Mouse (Mus musculus) MEL (cell line): Measurements from ENCODE around the gene Tnfrsf23. TPM values are rescaled to one million over a fixed set of nuclear protein-coding genes. Genes with fewer than 3 reads are reported as not detected.

ENCODE experiments used
- DNase-seq: peaks from one replicate; pipeline ENCODE4 v3.0.0; 2011; ENCODE audit warnings: low read depth, low spot score
- H3K27ac ChIP-seq: 2 replicates; pipeline ENCODE4 v1.5.1; 2012; ENCODE audit warnings: low read depth, mild to moderate bottlenecking, control low read depth, low read length, moderate library complexity; ENCODE audit not compliant: control insufficient read depth
- H3K27me3 ChIP-seq, 2 experiments: fragments of 150-350 bp in 1 of 2; sonication (generic) in 1 of 2; 2 replicates each; pipeline ENCODE4 v1.6.1; 2012; ENCODE audit warnings: low read length in 2 of 2, mild to moderate bottlenecking in 2 of 2, improper control_type of control experiment in 1 of 2, moderate library complexity in 1 of 2; ENCODE audit not compliant: insufficient read depth in 2 of 2, control insufficient read depth in 1 of 2
- H3K36me3 ChIP-seq, 2 experiments: 2 replicates each; pipeline ENCODE4 v1.6.1; 2012 to 2014; ENCODE audit warnings: low read length in 2 of 2, improper control_type of control experiment in 1 of 2, inconsistent platforms in 1 of 2, mild to moderate bottlenecking in 1 of 2; ENCODE audit not compliant: insufficient read depth in 2 of 2, control insufficient read depth in 1 of 2
- H3K4me1 ChIP-seq, 2 experiments: fragments of 150-350 bp in 1 of 2; sonication (generic) in 1 of 2; 2 replicates each; pipeline ENCODE4 v1.6.1; 2012; ENCODE audit warnings: low read length in 2 of 2, improper control_type of control experiment in 1 of 2, mild to moderate bottlenecking in 1 of 2; ENCODE audit not compliant: insufficient read depth in 2 of 2, control insufficient read depth in 1 of 2
- H3K4me3 ChIP-seq, 2 experiments: fragments of 150-350 bp in 1 of 2; sonication (generic) in 1 of 2; 2 replicates each; pipeline ENCODE4 v1.5.1; 2012; ENCODE audit warnings: low read depth in 2 of 2, low read length in 2 of 2, mild to moderate bottlenecking in 2 of 2, moderate library complexity in 2 of 2, control low read depth in 1 of 2, improper control_type of control experiment in 1 of 2; ENCODE audit not compliant: control insufficient read depth in 1 of 2, insufficient read depth in 1 of 2
- H3K79me2 ChIP-seq: 2 replicates; pipeline ENCODE4 v1.6.1; 2012; ENCODE audit warnings: mild to moderate bottlenecking, low read length, moderate library complexity; ENCODE audit not compliant: control insufficient read depth, poor library complexity, insufficient read depth
- H3K9ac ChIP-seq: 2 replicates; pipeline ENCODE4 v1.6.1; 2012; ENCODE audit warnings: low read depth, mild to moderate bottlenecking, control low read depth, low read length, moderate library complexity; ENCODE audit not compliant: control insufficient read depth, poor library complexity, severe bottlenecking
- H3K9me3 ChIP-seq: fragments of 150-350 bp; sonication (generic); replicated peaks from 2 replicates; pipeline ENCODE4 v1.6.1; 2012; ENCODE audit warnings: mild to moderate bottlenecking, low read length, improper control_type of control experiment, moderate library complexity; ENCODE audit not compliant: insufficient read depth
- BHLHE40 ChIP-seq: IDR thresholded peaks from 2 replicates; pipeline ENCODE4 v1.6.1; 2012; ENCODE audit warnings: low read depth, mild to moderate bottlenecking, inconsistent platforms, low read length, improper control_type of control experiment, borderline replicate concordance
- CHD1 ChIP-seq: IDR thresholded peaks from 2 replicates; pipeline ENCODE4 v1.6.1; 2012; ENCODE audit warnings: low read depth, mild to moderate bottlenecking, inconsistent platforms, low read length, improper control_type of control experiment
- CHD2 ChIP-seq: IDR thresholded peaks from 2 replicates; pipeline ENCODE4 v1.6.1; 2011; ENCODE audit warnings: low read length, improper control_type of control experiment
- CTCF ChIP-seq, 3 experiments: IDR thresholded peaks in 2 of 3; conservative IDR thresholded peaks in 1 of 3; 2 replicates each; pipeline ENCODE4 v1.5.1; 2011 to 2012; ENCODE audit warnings: low read length in 3 of 3, low read depth in 2 of 3, mild to moderate bottlenecking in 2 of 3, improper control_type of control experiment in 1 of 3, inconsistent platforms in 1 of 3, mixed read lengths in 1 of 3, moderate library complexity in 1 of 3; ENCODE audit not compliant: control insufficient read depth in 1 of 3, insufficient read depth in 1 of 3, poor library complexity in 1 of 3, severe bottlenecking in 1 of 3
- E2F4 ChIP-seq: IDR thresholded peaks from 2 replicates; pipeline ENCODE4 v1.6.1; 2011; ENCODE audit warnings: low read depth, low read length, improper control_type of control experiment, borderline replicate concordance
- EP300 ChIP-seq, 2 experiments: IDR thresholded peaks; 2 replicates each; pipeline ENCODE4 v1.6.1; 2011; ENCODE audit warnings: improper control_type of control experiment in 2 of 2, low read length in 2 of 2, low read depth in 1 of 2, mild to moderate bottlenecking in 1 of 2
- ETS1 ChIP-seq: IDR thresholded peaks from 2 replicates; pipeline ENCODE4 v1.6.1; 2012; ENCODE audit warnings: low read depth, mild to moderate bottlenecking, inconsistent platforms, low read length, improper control_type of control experiment, moderate library complexity
- GABPA ChIP-seq: IDR thresholded peaks from 2 replicates; pipeline ENCODE4 v1.6.1; 2012; ENCODE audit warnings: low read depth, mild to moderate bottlenecking, inconsistent platforms, low read length, improper control_type of control experiment, moderate library complexity
- GATA1 ChIP-seq: IDR thresholded peaks from 2 replicates; pipeline ENCODE4 v1.6.1; 2011; ENCODE audit warnings: low read depth, low read length, improper control_type of control experiment
- HCFC1 ChIP-seq: IDR thresholded peaks from 2 replicates; pipeline ENCODE4 v1.6.1; 2012; ENCODE audit warnings: low read depth, mild to moderate bottlenecking, inconsistent platforms, low read length, improper control_type of control experiment, moderate library complexity
- JUND ChIP-seq: IDR thresholded peaks from 2 replicates; pipeline ENCODE4 v1.6.1; 2011; ENCODE audit warnings: low read depth, mild to moderate bottlenecking, improper control_type of control experiment, low read length
- KAT2A ChIP-seq: conservative IDR thresholded peaks from 2 replicates; pipeline ENCODE4 v1.6.1; 2012; ENCODE audit warnings: low read depth, low read length, improper control_type of control experiment, inconsistent platforms
- MAX ChIP-seq: IDR thresholded peaks from 2 replicates; pipeline ENCODE4 v1.6.1; 2011; ENCODE audit warnings: low read length, improper control_type of control experiment
- MAZ ChIP-seq: IDR thresholded peaks from 2 replicates; pipeline ENCODE4 v1.6.1; 2012; ENCODE audit warnings: low read depth, mild to moderate bottlenecking, inconsistent platforms, low read length, improper control_type of control experiment
- MYB ChIP-seq: IDR thresholded peaks from 2 replicates; pipeline ENCODE4 v1.6.1; 2011; ENCODE audit warnings: mild to moderate bottlenecking, low read depth, low read length, improper control_type of control experiment
- POLR2A ChIP-seq, 2 experiments: IDR thresholded peaks; 2 replicates each; pipeline ENCODE4 v1.6.1; 2011 to 2012; ENCODE audit warnings: low read length in 2 of 2, mild to moderate bottlenecking in 2 of 2, control low read depth in 1 of 2, improper control_type of control experiment in 1 of 2, low read depth in 1 of 2, moderate library complexity in 1 of 2; ENCODE audit not compliant: control insufficient read depth in 1 of 2, insufficient read depth in 1 of 2, poor library complexity in 1 of 2
- RAD21 ChIP-seq: IDR thresholded peaks from 2 replicates; pipeline ENCODE4 v1.6.1; 2011; ENCODE audit warnings: mild to moderate bottlenecking, low read depth, low read length, improper control_type of control experiment
- RCOR1 ChIP-seq: IDR thresholded peaks from 2 replicates; pipeline ENCODE4 v1.6.1; 2012; ENCODE audit warnings: low read depth, mild to moderate bottlenecking, inconsistent platforms, low read length, improper control_type of control experiment
- SMC3 ChIP-seq: IDR thresholded peaks from 2 replicates; pipeline ENCODE4 v1.6.1; 2011; ENCODE audit warnings: low read depth, low read length, improper control_type of control experiment
- TAL1 ChIP-seq: IDR thresholded peaks from 2 replicates; pipeline ENCODE4 v1.6.1; 2012; ENCODE audit warnings: mild to moderate bottlenecking, inconsistent platforms, low read length, moderate library complexity, mixed read lengths
- TBP ChIP-seq: IDR thresholded peaks from 2 replicates; pipeline ENCODE4 v1.8.0; 2011; ENCODE audit warnings: low read depth, low read length, improper control_type of control experiment
- UBTF ChIP-seq: IDR thresholded peaks from 2 replicates; pipeline ENCODE4 v1.6.1; 2012; ENCODE audit warnings: low read depth, mild to moderate bottlenecking, inconsistent platforms, low read length, improper control_type of control experiment, moderate library complexity, borderline replicate concordance; ENCODE audit not compliant: insufficient read depth
- USF1 ChIP-seq: IDR thresholded peaks from 2 replicates; pipeline ENCODE4 v1.6.1; 2014; ENCODE audit warnings: low read depth, mild to moderate bottlenecking, inconsistent platforms, low read length, improper control_type of control experiment, moderate library complexity
- USF2 ChIP-seq, 2 experiments: IDR thresholded peaks; 2 replicates each; pipeline ENCODE4 v1.6.1; 2011 to 2012; ENCODE audit warnings: improper control_type of control experiment in 2 of 2, low read length in 2 of 2, borderline replicate concordance in 1 of 2, inconsistent platforms in 1 of 2, low read depth in 1 of 2, mild to moderate bottlenecking in 1 of 2; ENCODE audit not compliant: insufficient read depth in 1 of 2
- ZMIZ1 ChIP-seq: IDR thresholded peaks from 2 replicates; pipeline ENCODE4 v1.6.1; 2012; ENCODE audit warnings: low read depth, mild to moderate bottlenecking, inconsistent platforms, low read length, improper control_type of control experiment, moderate library complexity
- ZNF384 ChIP-seq: IDR thresholded peaks from 2 replicates; pipeline ENCODE4 v1.6.1; 2012; ENCODE audit warnings: low read depth, mild to moderate bottlenecking, inconsistent platforms, low read length, improper control_type of control experiment
- polyA plus RNA-seq, 2 experiments: library from polyadenylated mRNA; stranded (reverse) in 1 of 2; unstranded in 1 of 2; fragments of >175 nt in 1 of 2; fragments of >200 nt in 1 of 2; gene quantifications; 2 replicates each; pipeline versions ENCODE4 v1.2.1 to v1.2.4; 2012; ENCODE audit warnings: low replicate concordance in 2 of 2, low read depth in 1 of 2; ENCODE audit not compliant: insufficient read length in 2 of 2, insufficient read depth in 1 of 2, missing spikeins in 1 of 2
- total RNA-seq: library from RNA; depleted of rRNA; stranded (reverse); fragments of 300-350 nt; gene quantifications from 2 replicates; pipeline ENCODE4 v1.2.3, GENCODE M21; 2012

Tnfrsf23 gene
- total and polyA plus RNA-seq, 3 experiments, result not detected

DNA sequence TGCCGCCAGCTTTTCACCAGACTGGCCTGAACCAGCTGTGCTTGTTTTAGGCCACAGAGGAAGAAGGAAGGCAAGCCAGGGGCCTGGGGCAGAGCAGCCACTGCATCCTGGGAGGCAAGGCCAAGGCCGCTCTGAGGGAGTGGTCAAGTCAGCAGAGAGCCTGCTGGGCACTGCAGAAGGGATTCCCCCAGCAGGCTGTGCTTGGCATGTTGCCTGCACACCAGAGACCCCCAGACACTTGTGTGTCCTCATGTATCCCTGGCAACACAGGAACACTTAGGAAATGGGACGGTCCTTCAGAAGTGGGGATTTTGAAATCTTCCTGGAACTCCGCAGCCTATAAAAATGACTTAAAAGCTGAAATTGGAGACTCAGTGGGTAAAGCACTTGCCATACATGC, 26.4 kb upstream of the Tnfrsf23 start:
- peaks cover 0 to 2% of the 10 kb centered on the region in 2 experiments; a peak in 1 of 4 replicates for H3K27me3 ChIP-seq
- DNase-seq, result no peak

DNA sequence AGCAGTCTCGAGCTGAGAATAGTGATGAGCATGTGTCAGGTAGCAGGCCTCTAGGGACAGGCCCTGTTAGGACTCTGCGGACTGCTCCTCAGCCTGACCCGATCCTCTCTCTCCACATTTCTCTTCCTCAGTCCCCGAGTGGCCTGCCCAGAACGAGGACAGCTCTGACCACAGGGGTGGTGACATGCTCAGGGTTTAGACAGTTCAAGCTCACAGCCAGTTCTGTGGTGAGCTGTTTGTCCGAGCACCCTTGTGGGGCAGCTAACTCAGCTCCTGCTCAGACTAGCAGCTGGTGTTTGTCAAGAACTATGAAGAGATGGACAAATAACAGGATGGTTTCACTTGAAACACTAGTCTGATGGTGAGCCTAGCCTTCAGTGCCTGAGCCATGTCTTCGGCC, 25.7 kb upstream of the Tnfrsf23 start:
- Histone ChIP-seq H3K9ac (no peak overlapping the region), H3K36me3 (no peaks in the 10 kb centered on the region)
- TF ChIP-seq KAT2A (no peak), RCOR1 (no peak), MAX (no peak), UBTF (no peak), USF1 (no peak), ZMIZ1 (no peak), E2F4 (no peak), JUND (no peak), HCFC1 (no peak), TAL1 (no peak), CHD1 (no peak), EP300 (IDR thresholded peaks at IDR 0.05; ENCODE audit: low read depth in 1 of 2, low read length in 2 of 2) (no peak), MYB (no peak), CTCF (IDR thresholded peaks at IDR 0.05 in 2 of 3, conservative IDR thresholded peaks at IDR 0.05 in 1 of 3; ENCODE audit: control insufficient read depth in 1 of 3, insufficient read depth in 1 of 3, low read depth in 2 of 3, low read length in 3 of 3, poor library complexity in 1 of 3, severe bottlenecking in 1 of 3) (no peak), CHD2 (no peak), USF2 (IDR thresholded peaks at IDR 0.05; ENCODE audit: borderline replicate concordance in 1 of 2, insufficient read depth in 1 of 2, low read depth in 1 of 2, low read length in 2 of 2) (no peak)

More for the DNA sequence above, 26.4 kb upstream of the Tnfrsf23 start:
- H3K27ac ChIP-seq, result no peak overlapping the region
- H3K9me3 ChIP-seq, result no peaks in the 10 kb centered on the region
- H3K36me3 ChIP-seq, result no peaks in the 10 kb centered on the region
- no peaks in the 10 kb centered on the region for H3K79me2 ChIP-seq
- no peak overlapping the region for H3K4me3 ChIP-seq
- TF ChIP-seq SMC3 (no peak), UBTF (no peak), CHD2 (no peak), GABPA (no peak), RAD21 (no peak), MAZ (no peak), POLR2A (IDR thresholded peaks at IDR 0.05; ENCODE audit: control insufficient read depth in 1 of 2, insufficient read depth in 1 of 2, low read depth in 1 of 2, low read length in 2 of 2, poor library complexity in 1 of 2) (no peak), BHLHE40 (no peak), TAL1 (no peak), GATA1 (no peak), RCOR1 (no peak), ETS1 (no peak), TBP (no peak), E2F4 (no peak), CTCF (IDR thresholded peaks at IDR 0.05 in 2 of 3, conservative IDR thresholded peaks at IDR 0.05 in 1 of 3; ENCODE audit: control insufficient read depth in 1 of 3, insufficient read depth in 1 of 3, low read depth in 2 of 3, low read length in 3 of 3, poor library complexity in 1 of 3, severe bottlenecking in 1 of 3) (no peak), HCFC1 (no peak), ZNF384 (no peak), ZMIZ1 (no peak), KAT2A (no peak), JUND (no peak)
- H3K9ac ChIP-seq, result no peak overlapping the region
- H3K4me1 ChIP-seq, result no peaks in the 10 kb centered on the region

More for the DNA sequence above, 25.7 kb upstream of the Tnfrsf23 start:
- Histone ChIP-seq H3K79me2 (no peaks in the 10 kb centered on the region), H3K27ac (no peak overlapping the region), H3K4me1 (no peaks in the 10 kb centered on the region), H3K27me3 (peaks cover 0 to 2% of the 10 kb centered on the region in 2 experiments; a peak in 1 of 4 replicates), H3K9me3 (no peaks in the 10 kb centered on the region), H3K4me3 (no peak overlapping the region)
- DNase-seq, result no peak
